Mouse (Mus musculus): ENCODE results near the gene Muc1.
"Not testable (repeated sequence)": the region's sequence is repeated elsewhere in the genome, so short reads cannot be mapped to it uniquely, and the experiment has no call there.

GRCm38 (mm10) chr3:89216407-89216806 is 12.4 kb upstream of the Muc1 start:
- TF ChIP-seq CTCF (conservative IDR thresholded peaks at IDR 0.05; ENCODE audit: insufficient read depth, insufficient read length, low read depth, low read length); POLR2A (IDR thresholded peaks at IDR 0.05; ENCODE audit: low read depth, low read length): not testable (repeated sequence)
